Mouse (Mus musculus): Measurements from ENCODE around the gene Tmem235.

Tmem235 gene

GRCm38 (mm10) chr11:117870688-117871365 is 10.3 kb downstream of the Tmem235 start:
- peak; percentile 90 for DNase-seq

DNA sequence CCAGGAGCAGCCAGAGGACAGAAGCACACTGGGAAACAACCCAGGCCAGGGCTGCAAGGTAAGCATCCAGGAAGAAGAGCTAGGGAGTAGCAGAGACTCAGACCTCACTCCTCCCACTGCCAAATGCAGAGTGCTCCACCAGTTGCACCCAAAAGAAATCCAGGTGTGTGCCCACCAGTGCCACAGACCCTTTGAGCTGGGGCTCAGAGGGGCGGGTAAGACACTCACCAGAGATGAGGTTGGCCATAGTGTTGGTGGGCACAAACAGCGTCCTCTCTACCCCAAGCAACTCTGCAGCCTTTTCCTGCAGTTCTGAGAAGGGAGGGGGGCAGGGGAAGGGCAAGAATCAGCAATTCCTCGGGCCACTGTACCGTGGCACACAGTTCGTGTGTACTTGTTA is 10.8 kb downstream of the Tmem235 start:
- DNase-seq, result no peak

GRCm38 (mm10) chr11:117871911-117872584 is 11.5 kb downstream of the Tmem235 start:
- peak; percentile 52 for DNase-seq

GRCm38 (mm10) chr11:117872861-117873608 is 12.5 kb downstream of the Tmem235 start, which contains the start of gene Tha1:
TSS of gene Tha1 (minus strand) at chr11:117873481.
- peak; percentile 89 for DNase-seq

DNA sequence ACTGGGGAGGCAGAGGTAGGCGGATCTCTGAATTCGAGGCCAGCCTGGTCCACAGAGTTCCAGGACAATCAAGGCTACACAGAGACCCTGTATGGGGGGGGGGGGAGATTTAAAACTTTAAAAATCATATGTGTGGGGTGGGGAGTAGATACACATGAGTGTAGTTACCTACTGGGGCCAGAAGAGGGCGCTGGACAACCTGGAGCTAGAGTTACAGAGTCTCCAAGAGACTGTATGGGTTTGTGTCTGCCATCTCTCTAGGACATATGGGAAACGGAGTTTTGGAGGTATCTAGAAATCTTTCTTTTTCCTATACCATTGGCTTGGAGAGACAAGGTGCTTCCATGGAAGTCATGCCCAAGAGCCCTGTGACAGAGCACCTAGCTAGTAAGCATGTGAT is 13.9 kb downstream of the Tmem235 start:
- no peak for DNase-seq

DNA sequence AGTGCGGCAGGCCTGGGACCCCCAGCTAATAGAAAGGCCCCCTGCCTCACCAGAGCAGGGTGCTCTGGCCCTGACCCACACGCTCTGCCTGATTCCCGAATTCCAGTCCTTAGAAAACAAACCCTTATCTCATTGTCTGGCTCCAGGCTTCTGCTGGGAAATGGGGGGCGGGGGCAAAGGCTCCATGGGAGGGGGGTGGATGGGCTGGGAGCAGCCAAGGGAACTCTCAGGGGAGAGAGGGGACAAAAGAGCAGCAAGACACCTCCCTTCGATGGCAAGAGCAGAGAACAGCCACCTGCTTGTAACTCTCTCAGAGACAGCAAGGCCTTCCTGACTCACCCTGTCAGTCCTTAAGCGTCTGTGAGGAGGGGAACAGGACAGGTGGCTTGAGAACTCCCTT is 15.1 kb downstream of the Tmem235 start:
- DNase-seq, result no peak

GRCm38 (mm10) chr11:117877917-117878745 is 17.6 kb downstream of the Tmem235 start:
- peak; percentile 44 for DNase-seq

- DNase-seq, result no peak
Observed at GRCm38 (mm10) chr11:117878892-117879291, 18.3 kb downstream of the Tmem235 start.

GRCm38 (mm10) chr11:117879676-117880075 is 19.1 kb downstream of the Tmem235 start:
- DNase-seq, result no peak

DNA sequence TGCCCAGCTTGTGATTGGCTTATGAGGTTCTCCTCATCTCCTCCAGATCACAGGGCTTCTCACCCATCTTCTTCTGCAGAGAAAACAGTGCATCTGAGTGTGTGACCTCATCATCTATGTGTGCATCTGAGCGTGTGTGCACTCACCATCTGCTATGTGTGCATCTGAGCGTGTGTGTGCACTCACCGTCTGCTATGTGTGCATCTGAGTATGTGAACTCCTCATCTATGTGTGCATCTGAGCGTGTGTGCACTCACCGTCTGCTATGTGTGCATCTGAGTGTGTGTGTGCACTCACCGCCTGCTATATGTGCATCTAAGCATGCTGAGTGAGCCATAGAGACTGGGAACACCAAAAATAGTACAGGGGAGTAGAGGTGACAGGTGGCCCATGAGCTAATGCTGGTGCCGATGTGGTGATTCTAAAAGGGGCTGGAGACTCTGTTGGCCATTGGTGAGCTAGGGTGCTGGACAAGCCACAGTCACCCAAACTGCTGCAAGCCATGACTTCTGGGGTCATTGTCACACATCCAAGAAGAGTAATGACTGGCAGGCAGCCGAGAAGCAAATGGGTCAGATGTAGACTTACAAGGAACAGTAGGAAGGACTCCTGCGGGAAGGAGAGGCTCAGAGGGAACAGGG is 19.9 kb downstream of the Tmem235 start:
- DNase-seq, result peak; percentile 56

DNA sequence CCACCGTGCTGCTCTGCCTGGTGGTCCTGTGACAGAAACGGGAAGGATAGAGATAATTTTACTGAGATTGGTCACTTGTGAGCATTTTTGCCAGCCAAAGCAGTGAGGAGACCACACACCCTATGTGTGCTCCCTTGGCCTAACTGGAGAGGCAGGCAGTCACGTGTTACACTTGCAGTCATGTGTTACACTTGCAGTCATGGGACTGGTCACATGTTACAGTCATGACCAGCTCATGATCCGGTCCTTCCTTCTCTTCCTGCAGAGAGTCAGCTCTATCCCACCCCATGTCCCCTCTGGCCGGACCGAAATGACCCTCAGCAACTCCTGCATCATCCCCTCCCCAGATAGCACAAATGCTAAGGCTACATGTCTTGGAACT is 20.4 kb downstream of the Tmem235 start:
- DNase-seq, result no peak

GRCm38 (mm10) chr11:117881787-117882186 is 21.2 kb downstream of the Tmem235 start:
- DNase-seq, result no peak

- DNase-seq, result no peak
Observed at GRCm38 (mm10) chr11:117882208-117882607, 21.7 kb downstream of the Tmem235 start.

GRCm38 (mm10) chr11:117886000-117886399 is 25.4 kb downstream of the Tmem235 start:
- no peak for DNase-seq

- no peak for DNase-seq
Observed at GRCm38 (mm10) chr11:117888168-117888852, 27.8 kb downstream of the Tmem235 start.

GRCm38 (mm10) chr11:117888853-117889822 is 28.6 kb downstream of the Tmem235 start:
- DNase-seq, result no peak

GRCm38 (mm10) chr11:117889887-117890340 is 29.4 kb downstream of the Tmem235 start:
- no peak for DNase-seq

DNA sequence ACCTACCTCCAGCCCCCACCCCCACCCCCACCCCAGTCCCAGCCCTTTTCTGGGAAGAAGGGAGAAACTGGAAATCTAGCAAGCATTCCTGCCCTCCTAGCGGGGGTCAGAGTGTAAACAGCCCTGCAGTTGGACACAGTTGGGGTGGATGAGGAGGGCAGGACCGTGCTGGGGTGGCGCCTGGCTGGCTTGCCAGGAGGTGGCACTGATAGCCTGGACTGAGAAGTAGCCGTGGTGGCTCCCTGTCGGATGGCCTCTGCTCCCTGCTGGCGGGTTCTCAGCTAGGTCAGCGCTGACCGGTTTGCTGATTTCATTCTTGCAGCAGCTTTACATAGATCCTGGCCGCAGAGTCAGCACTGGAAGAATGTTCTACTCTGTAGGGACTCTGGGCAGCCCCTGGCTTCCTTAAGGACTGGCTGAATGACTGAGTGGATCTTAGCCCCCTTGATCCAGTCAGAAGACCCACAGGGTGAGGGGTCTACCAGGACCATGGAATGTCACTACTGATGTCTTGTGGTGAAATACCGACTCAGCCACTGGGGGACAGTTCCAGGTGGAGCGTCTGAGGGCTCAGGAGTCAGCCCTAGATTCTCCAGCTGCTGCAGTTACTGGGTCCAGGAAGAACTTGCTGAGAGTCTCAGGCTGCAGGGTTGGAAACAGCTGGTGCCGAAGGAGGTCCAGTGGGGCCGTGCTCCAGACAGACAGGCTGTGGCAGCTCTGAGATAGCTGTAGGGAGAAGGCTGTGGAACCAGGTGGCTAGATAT is 30.1 kb downstream of the Tmem235 start:
- no peak for DNase-seq

DNA sequence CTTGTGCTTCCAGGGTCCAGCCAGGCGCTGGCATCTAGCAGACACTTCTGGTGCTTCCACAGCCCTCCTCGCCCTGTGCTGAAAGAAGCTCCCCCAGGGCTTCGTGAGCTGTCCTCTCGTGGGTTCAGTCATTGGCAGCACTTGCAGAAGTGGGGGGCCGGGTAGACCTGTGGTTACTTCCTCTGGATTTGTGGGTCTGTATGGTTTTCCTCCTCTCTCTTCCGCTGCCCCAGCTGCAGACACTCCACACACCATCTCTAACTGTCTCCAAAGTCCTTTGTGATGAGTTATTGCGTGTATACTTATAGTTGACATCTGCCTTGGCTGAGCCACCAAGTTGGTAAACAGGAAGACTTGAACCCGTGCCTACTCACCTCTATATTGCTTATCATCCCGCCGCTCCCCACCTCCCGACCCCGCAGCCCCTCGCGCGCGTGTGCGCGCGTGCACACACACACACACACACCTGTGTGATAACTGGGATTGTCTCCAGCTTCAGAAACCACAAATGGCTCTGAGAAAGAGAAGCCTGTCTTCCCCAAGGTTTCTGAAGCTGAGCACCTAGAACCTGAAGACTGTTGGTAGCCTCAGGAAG is 31.1 kb downstream of the Tmem235 start:
- DNase-seq, result no peak

Measured in cerebellum, adult 9-11 months (tissue).